Mouse (Mus musculus): Measurements from ENCODE around the gene Fn1.

DNA sequence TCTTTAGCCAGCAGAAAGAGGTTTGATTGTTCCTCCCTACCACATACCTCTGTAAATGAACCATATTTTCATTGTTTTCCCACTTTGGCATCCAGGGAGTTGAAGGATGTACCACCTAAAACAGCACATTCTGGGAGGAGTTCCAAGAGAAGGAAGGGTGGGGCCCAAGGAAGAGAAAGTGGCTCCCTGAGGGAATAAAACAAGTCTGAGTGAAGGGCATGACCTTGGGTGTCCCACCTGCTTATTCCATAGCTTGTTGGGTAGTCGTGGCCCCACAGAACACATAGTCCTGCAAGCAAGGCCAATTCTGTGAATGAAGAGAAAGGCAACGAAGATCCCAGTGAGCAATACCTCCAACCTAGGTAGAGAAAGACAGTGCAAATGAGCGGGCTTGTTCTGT lies 19.3 kb upstream of the Fn1 start:
- TF ChIP-seq CTCF (IDR thresholded peaks at IDR 0.05; ENCODE audit: low read depth) = no peak
- TF ChIP-seq EP300 (optimal IDR thresholded peaks at IDR 0.05) = no peak
